Mouse (Mus musculus): ENCODE data around the gene Abca14.

DNA sequence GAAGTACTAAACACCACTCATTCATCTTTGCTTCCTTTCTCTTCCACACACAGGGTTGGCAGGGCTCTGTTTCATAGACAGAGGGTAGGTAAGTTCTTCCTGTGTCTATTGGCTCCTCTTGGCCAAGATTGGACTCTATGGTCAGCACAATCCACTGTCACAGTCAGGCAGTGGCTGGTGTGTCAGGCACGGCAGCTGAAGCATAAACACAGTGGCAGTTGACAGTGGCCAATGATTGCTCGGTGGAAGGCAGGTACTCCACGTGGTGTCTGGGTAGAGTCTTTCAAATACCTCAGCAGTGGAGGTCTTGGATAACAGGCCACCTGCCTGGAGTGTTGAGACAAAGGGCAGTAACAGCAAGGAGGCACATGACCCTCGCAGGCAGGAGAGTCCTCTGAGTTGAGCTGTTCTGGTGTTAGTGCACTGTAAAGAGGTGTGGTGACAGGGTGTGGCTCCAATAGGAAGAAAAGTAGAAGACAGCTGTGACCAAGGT lies 45.6 kb upstream of the Abca14 start:
- no peak for TF ChIP-seq CTCF (IDR thresholded peaks at IDR 0.05; ENCODE audit: borderline replicate concordance, control insufficient read depth, extremely low read depth, insufficient read depth, low read length, poor library complexity)
- no peak for TF ChIP-seq POLR2A (IDR thresholded peaks at IDR 0.05; ENCODE audit: control insufficient read depth, extremely low read depth, insufficient read depth, low read length, poor library complexity)

Data from thymus, adult 2 months (tissue).